Mouse (Mus musculus) ES-E14 (cell line): ENCODE results near the gene Agtrap. TPM values are rescaled to one million over a fixed set of nuclear protein-coding genes. Genes with fewer than 3 reads are reported as not detected.
"Not testable (repeated sequence)": the region's sequence is repeated elsewhere in the genome, so short reads cannot be mapped to it uniquely, and the experiment has no call there.

Source experiments
- DNase-seq: peaks from one replicate; pipeline ENCODE4 v3.0.0-alpha.2; 2013; ENCODE audit warnings: low read depth, low spot score
- H3K27ac ChIP-seq: 2 replicates; pipeline ENCODE4 v1.5.1; 2012; ENCODE audit warnings: low read depth, mild to moderate bottlenecking, low read length, moderate library complexity, mixed read lengths; ENCODE audit not compliant: poor library complexity, insufficient read depth, severe bottlenecking
- H3K36me3 ChIP-seq: 2 replicates; pipeline ENCODE4 v1.6.1; 2012; ENCODE audit warnings: mild to moderate bottlenecking, low read length, moderate library complexity, mixed read lengths; ENCODE audit not compliant: control insufficient read depth, poor library complexity, insufficient read depth, severe bottlenecking
- H3K4me1 ChIP-seq, 2 experiments: fragments of 150-350 bp in 1 of 2; sonication (generic) in 1 of 2; 2 replicates each; pipeline ENCODE4 v1.6.1; 2012; ENCODE audit warnings: low read length in 2 of 2, mild to moderate bottlenecking in 1 of 2, mixed read lengths in 1 of 2; ENCODE audit not compliant: control insufficient read depth in 2 of 2, insufficient read depth in 2 of 2, poor library complexity in 1 of 2
- H3K4me3 ChIP-seq, 2 experiments: fragments of 150-350 bp in 1 of 2; sonication (generic) in 1 of 2; 2 replicates each; pipeline ENCODE4 v1.5.1; 2012; ENCODE audit warnings: low read length in 2 of 2, low read depth in 1 of 2, mild to moderate bottlenecking in 1 of 2, mixed read lengths in 1 of 2; ENCODE audit not compliant: insufficient read depth in 1 of 2, poor library complexity in 1 of 2, severe bottlenecking in 1 of 2
- H3K9ac ChIP-seq: 2 replicates; pipeline ENCODE4 v1.6.1; 2012; ENCODE audit warnings: low read depth, mild to moderate bottlenecking, low read length, mixed read lengths; ENCODE audit not compliant: poor library complexity, insufficient read depth, severe bottlenecking
- H3K9me3 ChIP-seq: fragments of 150-350 bp; sonication (generic); 2 replicates; pipeline ENCODE4 v1.6.1; 2012; ENCODE audit warnings: low read depth, mild to moderate bottlenecking, low read length; ENCODE audit not compliant: control insufficient read depth, insufficient read depth
- CHD2 ChIP-seq: IDR thresholded peaks from 2 replicates; pipeline ENCODE4 v1.6.1; 2014; ENCODE audit warnings: mild to moderate bottlenecking, low read depth, low read length, inconsistent platforms
- HCFC1 ChIP-seq: IDR thresholded peaks from 2 replicates; pipeline ENCODE4 v1.6.1; 2012; ENCODE audit warnings: low read length, inconsistent platforms, borderline replicate concordance; ENCODE audit not compliant: insufficient read depth
- MAFK ChIP-seq: IDR thresholded peaks from 2 replicates; pipeline ENCODE4 v1.6.1; 2014; ENCODE audit warnings: mild to moderate bottlenecking, low read depth, low read length, inconsistent platforms; ENCODE audit not compliant: insufficient read depth
- ZC3H11A ChIP-seq: IDR thresholded peaks from 2 replicates; pipeline ENCODE4 v1.6.1; 2012; ENCODE audit warnings: low read depth, mild to moderate bottlenecking, inconsistent platforms, low read length, borderline replicate concordance
- ZNF384 ChIP-seq: IDR thresholded peaks from 2 replicates; pipeline ENCODE4 v1.6.1; 2012; ENCODE audit warnings: low read depth, low read length, inconsistent platforms
- in situ Hi-C, 2 experiments: fragments of 600-800 bp; cut with MboI; formaldehyde crosslinking; loops; one replicate each; pipeline ENCODE4 v1.15.1; 2025; ENCODE audit warnings: low sequenced_read_pairs in 2 of 2, inconsistent platforms in 1 of 2; ENCODE audit not compliant: unreplicated experiment in 2 of 2
- total RNA-seq: library from RNA; depleted of rRNA; stranded (reverse); fragments of 300-350 nt; gene quantifications from 2 replicates; pipeline ENCODE4 v1.2.3, GENCODE M21; 2012

Agtrap gene
- total RNA-seq, 1 experiment = 122 TPM

DNA sequence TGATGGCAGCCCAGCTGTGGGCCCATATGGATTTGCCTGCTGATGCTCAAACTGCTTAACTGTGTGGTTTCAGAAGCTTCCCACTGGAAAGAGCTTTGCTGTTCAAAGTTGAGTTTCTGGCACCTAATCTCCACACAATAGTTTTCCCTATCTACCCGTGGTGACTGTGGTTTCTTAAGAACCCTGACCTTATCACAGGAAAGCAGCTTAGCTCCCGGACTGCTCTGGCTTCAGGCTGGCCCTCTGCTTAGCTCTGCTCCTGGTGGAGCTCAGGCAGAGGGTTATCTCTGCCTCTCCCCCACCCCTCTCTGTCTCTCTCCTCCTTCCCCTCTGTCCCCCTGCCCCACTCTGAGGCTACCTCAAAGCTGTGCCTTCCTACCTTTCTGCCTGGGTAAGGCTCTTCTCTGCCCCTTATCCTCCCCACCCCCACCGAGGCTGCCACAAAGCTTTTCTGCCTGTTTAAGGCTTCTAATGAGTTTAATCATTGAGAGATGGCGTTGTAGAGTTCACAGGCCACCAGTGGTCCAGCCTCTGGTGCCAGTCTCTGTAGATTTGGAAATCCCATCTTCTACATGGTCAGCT, 41.3 kb downstream of the Agtrap start:
- in situ Hi-C loops = no loop called here
- Histone ChIP-seq H3K9me3 (no peaks in the 10 kb centered on the region), H3K4me3 (no peak overlapping the region), H3K9ac (no peak overlapping the region), H3K36me3 (peaks cover 33% of the 10 kb centered on the region), H3K27ac (no peak overlapping the region), H3K4me1 (peaks cover 2% of the 10 kb centered on the region in 2 experiments; a peak in 1 of 4 replicates)
- TF ChIP-seq MAFK = no peak
- no peak for TF ChIP-seq HCFC1
- TF ChIP-seq CHD2 = no peak
- no peak for TF ChIP-seq ZC3H11A
- TF ChIP-seq ZNF384 = no peak
- no peak for DNase-seq

- no peak overlapping the region for H3K9ac ChIP-seq
- H3K4me3 ChIP-seq = no peak overlapping the region
- H3K4me1 ChIP-seq = peaks cover 2 to 11% of the 10 kb centered on the region in 2 experiments; a peak in 2 of 4 replicates
- DNase-seq = no peak
- in situ Hi-C loops = no loop called here
- TF ChIP-seq ZC3H11A = no peak
- TF ChIP-seq MAFK = no peak
- no peak for TF ChIP-seq ZNF384
- no peak for TF ChIP-seq CHD2
- TF ChIP-seq HCFC1 = no peak
- H3K36me3 ChIP-seq = peaks cover 26% of the 10 kb centered on the region
- H3K9me3 ChIP-seq = no peaks in the 10 kb centered on the region
- H3K27ac ChIP-seq = no peak overlapping the region
Measured at GRCm38 (mm10) chr4:148044113-148044512, 43.7 kb downstream of the Agtrap start.

- H3K36me3 ChIP-seq = peaks cover 23% of the 10 kb centered on the region
- H3K27ac ChIP-seq, H3K4me3 ChIP-seq, DNase-seq, in situ Hi-C loops, H3K9me3 ChIP-seq, H3K9ac ChIP-seq: not testable (repeated sequence)
- peaks cover 2 to 11% of the 10 kb centered on the region in 2 experiments; a peak in 2 of 4 replicates for H3K4me1 ChIP-seq
Measured at GRCm38 (mm10) chr4:148043327-148043726, 44.5 kb downstream of the Agtrap start.

DNA sequence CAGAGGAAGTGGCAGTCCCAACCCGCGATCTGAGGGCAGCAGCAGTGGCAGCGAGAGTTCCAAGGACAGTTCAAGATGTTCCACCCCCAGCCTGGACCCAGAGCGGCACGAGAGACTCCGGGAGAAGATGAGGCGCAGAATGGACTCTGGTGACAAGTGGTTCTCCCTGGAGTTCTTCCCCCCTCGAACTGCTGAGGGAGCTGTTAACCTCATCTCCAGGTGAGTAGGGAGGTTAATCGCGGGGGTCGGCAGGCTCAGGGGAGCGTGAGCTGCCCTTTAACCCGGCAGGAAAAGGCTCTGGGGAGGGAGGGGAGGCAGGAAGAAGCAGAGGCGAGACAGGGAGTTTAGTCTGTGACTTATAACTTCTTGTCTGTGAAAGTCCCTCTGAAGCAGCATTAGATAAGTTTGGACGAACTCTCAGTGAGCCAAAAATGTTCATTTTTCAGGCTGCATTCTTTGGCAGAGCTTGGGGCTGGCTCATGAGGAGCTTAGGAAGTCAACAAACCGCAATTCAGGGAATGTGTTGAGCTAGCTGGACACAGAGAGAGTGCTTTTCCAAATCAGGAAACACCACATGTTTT, 46.1 kb downstream of the Agtrap start:
- peaks cover 7 to 13% of the 10 kb centered on the region in 2 experiments; a peak in 3 of 4 replicates for H3K4me1 ChIP-seq
- H3K27ac ChIP-seq = no peak overlapping the region

More for the DNA sequence above, 46.1 kb downstream of the Agtrap start:
- TF ChIP-seq CHD2 = no peak
- no peak for TF ChIP-seq ZC3H11A
- no peak for TF ChIP-seq ZNF384
- TF ChIP-seq MAFK = no peak
- TF ChIP-seq HCFC1 = no peak
- Histone ChIP-seq H3K9ac (peak overlapping the region; percentile 41; the same call in 1 of the 2 replicates), H3K9me3 (no peaks in the 10 kb centered on the region), H3K4me3 (peak overlapping the region; percentile 52 to 59), H3K36me3 (peaks cover 16% of the 10 kb centered on the region)
- DNase-seq = no peak
- in situ Hi-C loops = no loop called here
